Mouse (Mus musculus) cerebellum, postnatal 10 days (tissue): Measurements from ENCODE around the gene Grid2.

Experiments
- DNase-seq, 2 experiments: peaks; one replicate each; pipeline ENCODE4 v3.0.0; 2021; ENCODE audit warnings: mixed read lengths in 2 of 2

The Grid2 gene

DNA sequence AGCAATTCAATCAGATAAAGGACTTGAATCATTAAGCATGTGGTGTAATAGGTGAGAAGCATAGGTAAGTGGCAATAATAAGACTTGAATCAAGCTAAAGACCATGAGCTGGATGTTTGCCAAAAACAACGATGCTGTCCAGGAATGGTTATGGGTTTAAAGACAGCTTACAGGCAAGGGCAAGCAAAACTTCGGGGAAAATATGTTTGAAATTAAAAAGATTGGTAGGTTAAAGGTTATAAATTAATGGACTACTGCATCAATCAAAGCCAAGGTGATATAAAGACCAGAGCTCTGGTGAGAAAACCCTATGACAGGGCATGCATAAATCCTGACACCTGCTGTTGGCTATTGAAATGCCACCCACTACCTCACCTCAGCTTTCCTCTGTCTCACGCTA is 1072.2 kb downstream of the Grid2 start:
- peak; percentile 46 to 55 for DNase-seq

DNA sequence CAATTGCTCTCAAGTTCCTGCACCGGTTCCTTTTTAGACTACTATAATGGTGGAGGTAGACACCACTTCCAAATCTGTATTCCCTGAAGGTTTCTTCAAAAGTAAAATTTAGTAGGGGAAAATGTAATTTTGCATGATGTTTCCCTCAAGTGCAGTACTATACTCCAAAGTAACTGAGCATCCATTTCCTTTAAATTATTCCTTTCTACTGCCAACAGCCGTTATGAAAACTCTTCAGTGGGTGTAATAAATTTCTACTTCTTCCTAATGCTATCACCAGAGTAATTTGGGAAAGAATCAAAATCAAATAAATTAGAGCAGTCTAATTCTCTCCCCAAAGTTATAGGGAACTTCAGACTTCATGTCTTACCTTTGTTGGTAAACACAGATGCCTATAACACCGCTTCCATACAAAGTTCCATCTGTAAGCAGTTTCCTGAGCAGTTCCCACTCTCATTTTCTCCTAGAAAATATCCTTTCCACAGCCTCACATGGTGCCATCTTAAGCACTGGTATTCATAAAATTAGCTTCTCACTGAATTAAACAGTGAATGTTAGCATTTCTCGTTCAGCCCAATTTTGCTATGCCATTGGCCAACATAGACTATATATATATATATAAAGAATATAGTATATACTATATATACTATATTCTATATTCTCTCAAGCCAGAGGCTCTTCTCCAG is 1142.9 kb downstream of the Grid2 start:
- no peak for DNase-seq

DNA sequence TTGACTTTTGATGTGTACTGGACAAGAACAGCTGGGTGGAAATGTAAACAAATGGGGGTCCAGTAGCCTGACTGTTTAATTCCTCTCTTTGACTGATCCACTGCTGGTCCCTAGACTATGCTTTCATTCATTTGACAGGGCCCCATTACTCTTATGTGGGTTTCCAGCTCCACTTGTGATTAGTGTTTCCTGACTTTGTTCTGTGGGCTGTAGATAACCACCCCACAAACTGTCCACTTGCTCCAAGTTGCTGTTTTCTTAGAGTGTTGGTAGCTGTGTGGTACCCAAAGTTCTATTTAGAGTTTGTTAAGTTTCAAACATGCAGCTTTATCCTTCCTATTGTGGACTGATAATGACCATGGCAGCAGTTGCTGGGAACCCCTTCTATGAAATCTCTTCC is 1172.0 kb downstream of the Grid2 start:
- no peak for DNase-seq

DNA sequence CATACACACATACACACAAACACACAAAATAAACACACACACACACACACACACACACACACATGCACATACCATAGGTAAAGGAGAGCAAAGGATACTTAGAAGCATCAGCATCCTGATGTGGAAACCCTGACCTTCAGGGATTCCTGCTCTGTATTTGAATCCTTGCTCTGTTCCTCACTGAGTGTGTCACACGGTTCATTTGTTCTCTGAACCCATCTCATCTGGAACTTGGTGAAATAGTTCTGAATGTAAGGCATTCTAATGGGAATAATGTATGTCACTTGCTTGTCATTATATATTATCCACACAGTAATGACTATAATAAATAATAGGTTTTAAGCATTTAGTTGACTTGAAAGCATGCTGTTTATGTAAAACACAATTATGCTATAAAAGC is 1173.2 kb downstream of the Grid2 start:
- DNase-seq = no peak

DNA sequence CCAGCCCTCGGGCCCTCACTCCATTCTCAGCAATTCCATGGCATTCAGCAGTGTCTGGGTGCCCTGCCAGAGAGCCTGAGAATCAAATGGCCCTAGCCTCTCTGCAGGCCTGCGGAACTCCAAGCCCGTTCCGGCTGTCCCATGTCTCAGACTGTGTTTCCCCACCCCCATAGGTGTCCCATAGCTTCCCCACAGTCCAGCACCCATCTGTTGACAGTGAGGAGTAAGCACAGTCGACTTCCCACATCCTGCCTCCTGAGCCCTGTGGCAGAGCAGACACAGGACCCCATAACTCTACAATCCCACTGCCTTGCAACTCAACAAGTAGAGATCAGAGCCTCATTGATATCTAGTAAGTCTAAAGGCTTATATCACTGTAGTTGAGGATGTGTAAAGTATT is 1192.5 kb downstream of the Grid2 start:
- peak; percentile 5 to 10 for DNase-seq

DNA sequence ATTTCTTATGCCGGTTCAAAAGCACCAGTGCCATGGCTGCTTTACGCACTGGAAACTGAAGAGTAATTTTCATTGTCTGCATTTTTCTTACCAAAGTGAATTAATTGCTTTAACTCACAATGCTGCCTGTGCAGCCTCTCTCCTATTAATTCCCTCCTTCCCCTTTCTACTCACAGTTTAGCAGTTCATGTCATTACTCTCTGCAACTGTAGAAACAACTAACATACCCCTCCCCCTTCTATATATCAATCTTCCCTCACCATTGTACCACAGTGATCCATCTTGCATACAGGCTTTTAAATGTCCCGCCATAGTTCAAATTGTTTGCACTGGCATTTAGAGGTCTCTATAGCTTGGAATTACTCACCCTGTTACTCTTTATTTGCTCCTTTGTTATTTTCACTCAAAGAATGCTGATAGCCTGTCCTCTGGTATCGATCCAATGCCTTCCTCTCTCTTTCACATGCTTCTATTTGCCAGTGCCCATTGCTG is 1193.2 kb downstream of the Grid2 start:
- DNase-seq = no peak

DNA sequence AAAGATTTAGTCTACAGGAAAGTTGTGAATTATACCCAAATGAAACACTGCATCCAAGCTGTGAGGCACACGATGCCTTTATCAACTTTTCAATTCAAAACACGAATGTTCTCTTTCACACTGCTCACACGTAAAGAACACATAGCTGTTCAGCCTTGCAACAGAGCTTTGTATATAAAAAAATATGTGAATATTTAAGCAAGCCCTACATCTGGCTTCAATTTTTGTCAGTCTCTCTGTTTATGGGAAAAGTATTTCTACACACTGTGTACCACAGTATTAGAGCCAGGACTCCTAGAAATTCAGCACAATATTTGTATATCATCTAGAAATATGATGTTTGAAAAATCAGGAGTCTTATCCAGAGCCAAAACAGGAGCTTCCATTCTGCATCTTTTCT is 1195.1 kb downstream of the Grid2 start:
- DNase-seq = no peak

DNA sequence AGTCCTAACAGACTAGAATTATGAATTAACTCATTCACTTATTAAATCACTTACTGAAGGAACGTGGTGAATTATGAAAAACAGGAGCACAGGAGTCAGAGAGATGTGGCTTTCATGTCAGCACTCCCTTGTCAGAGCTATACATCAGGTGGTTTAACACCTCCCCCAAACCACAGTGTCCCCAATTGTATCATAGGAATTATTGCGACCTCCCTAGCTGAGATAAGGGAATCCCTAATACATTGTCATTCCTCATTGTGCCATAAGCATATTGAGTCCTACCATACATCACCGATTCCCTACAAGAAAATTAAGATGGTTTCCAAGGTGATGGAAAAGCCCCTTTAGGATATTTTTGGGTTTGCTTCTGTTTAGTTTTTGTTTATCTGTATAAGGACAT is 1224.2 kb downstream of the Grid2 start:
- DNase-seq = no peak

DNA sequence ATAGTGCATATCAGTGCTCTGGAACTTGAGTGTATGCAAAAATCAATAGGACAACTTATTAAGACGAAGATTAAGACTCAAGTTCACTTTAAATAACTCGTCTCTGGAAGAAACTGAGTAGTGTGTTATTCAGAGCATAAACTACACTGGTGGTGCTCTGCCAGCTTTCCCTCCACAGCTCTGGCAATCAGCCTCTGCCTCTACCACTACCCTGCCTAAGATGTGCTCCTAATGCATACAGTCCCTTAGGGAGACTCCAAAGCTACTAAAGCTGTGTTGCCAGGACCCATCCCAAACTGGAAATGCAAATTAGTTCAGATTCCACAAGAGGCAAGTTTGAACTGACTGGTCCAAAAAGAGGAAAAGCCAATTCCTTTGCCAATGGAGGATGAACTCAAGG is 1224.9 kb downstream of the Grid2 start:
- DNase-seq = peak in 1 of 2 experiments; percentile 8

DNA sequence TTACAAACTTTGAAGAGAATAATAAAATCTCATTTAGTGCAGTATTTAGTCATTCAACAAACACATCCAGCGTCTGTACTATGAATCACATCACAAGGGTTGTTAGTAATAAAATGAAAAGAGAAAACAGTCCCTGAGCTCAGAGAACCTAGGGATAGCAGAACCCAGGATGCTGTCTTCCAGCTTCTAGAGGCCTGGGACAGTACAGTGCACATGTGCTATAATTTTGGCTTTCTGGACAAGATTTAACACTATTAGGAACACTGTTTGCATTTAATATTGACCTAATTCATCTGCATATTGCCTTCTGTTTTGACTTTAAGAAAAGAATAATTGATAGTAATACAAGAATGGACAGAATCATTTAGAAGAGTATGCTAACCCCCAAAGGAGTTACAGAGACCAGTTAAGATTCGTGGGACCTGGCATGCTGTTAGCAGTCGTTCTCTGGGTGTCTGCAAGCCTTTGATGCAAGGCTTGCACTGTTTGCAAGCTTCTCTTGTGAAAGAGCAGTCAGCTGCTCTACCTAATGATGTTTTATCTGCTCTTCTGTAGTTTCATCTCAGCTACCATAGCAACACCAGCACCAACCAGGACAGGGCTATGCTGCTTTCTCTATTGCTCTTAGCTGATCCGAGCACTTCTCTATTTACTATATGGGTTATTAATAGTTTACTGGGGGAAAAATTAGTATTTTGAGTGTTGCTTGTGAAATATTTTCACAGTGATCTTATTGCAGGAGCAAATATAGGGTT is 1234.8 kb downstream of the Grid2 start:
- no peak for DNase-seq

DNA sequence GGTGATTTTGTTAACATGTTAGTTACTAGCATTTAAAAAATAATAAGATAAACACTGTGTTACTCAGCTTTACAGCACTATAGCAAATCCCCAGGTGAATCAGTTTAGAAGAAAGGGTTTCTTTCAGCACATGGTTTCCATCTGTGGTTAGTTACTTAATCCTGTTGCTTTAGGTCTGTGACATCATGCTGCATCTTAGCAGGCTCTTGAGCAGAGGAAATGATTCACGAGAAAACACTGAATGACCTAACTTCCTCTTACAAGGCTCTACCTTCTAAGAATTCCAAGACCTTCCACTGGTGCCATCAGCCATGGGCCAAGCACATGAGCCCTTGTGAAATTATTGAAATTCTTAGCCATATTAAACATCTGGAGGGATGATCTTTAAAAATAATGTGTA is 1248.7 kb downstream of the Grid2 start:
- no peak for DNase-seq

DNA sequence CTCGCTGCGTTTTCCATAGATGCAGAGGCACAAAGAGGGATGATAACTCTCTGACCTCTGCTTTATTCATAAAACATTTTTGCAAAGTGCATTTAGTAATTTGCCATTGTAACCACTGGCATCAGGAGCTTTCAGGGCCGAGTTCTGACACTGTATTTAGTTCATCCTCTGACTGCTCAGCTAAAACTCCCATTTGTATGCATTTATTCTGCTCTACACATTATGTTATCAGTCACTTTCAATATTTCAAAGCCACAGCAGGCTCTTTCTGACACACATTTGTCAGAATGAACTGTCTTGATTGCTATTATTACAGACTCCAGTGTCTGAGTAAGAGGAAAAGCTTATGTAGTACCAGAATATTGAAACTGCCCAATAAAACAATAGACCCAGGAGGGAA is 1286.5 kb downstream of the Grid2 start:
- DNase-seq = no peak

DNA sequence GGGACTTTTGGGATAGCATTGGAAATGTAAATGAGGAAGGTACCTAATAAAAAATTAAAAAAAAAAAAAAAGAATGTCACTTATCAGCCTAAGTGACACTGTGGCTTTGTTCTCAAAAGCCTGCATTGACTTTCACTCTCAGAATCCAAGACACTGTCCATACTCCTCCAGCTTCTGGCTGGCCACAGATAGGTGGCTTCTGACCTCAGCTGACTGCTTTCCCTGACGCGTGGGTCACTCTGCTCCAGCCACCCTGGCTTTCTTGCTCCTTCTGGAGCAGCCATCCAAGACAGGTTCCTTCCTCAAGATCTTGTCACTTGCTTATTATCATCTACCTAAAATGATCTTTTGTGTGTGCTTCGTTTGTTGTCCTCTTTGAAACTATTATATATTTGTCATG is 1298.0 kb downstream of the Grid2 start:
- DNase-seq = no peak

DNA sequence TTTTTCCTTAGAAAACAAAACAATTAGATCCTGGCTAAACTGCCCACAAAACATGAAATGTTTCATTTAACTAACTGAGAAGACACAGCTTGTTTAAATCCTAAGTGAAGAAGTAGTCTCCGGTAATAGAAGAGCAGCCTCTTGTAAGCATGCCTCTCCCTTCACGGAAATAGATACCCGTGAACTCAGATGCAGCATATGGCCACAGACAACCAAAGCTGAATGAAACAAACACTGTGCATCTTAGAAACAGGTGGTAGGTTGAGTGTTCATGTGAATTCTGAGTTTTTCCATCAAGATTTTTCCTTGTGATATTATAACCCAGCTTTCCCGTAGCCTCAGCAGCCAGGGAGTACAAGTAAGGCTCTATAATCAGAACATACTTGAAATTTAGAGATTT is 1299.5 kb downstream of the Grid2 start:
- DNase-seq = peak in 1 of 2 experiments; percentile 19

DNA sequence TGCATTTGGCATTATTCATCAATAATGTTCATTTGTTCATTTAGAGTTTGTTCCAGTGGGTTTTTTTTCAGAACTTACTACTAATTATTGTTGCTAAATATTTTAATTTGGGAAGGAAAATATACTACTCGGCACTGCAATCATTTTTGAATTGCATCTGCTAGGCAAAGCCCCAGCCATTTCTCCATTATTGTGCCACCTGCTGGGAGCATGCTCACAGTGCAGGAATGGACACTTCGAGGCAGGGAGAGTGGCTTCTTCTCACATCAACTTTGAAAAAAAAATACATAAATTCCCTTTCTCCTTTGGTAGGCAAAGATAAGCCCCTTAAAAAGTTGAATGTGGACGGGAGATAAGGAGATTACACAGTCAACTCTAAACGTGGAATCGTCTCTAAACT is 1312.9 kb downstream of the Grid2 start:
- peak; percentile 69 to 75 for DNase-seq

DNA sequence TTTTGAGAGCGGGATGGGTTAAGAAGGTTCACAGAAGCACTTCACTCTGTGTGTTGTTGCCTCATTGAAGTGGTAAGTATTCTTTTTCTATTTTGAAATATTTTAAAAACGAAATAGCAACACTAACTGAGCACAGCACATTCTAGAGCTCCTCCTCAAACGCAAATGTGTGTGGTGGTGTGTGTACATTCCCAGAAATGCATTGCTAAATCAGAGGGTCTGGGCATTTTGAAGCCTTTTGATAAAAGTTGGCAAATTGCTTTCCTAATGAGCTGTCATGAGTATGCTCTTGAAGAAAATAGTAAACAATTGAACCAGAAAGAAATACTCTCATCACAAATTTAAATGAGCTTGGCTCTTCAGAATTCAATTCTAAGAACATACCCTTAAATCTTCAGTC is 1325.7 kb downstream of the Grid2 start:
- DNase-seq = no peak

DNA sequence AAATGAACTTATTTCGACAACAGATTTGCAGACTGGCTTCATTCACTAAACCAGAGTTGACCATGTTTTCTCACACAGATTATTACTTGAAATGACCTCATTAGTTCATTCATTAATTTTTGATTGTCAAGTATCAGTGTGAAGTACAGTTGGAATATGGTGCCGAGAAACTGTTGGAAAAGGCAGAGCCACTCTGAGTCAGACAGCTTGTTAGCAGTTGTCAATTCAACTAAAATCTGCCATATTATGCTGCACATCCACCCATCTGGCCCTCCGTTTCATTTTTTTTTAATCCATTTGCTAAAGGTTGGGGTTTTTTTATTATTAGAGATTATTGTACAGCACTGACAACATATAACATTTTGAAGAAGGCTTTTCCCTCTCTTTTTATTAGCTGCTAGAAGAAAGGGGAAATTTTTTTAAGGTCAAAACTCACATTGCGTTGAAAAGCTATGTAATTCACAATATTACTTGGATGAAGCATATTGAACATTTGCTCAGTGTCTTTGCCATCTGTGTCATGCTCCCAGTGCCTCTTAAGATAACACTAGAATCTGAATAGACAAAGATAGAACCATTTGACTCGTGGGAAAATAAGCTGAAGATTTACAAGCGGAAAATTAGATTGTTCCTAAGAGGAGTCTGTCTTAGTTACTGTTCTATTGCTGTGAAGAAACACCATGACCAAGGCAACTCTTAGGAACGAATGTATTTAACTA is 1333.0 kb downstream of the Grid2 start:
- DNase-seq = no peak

DNA sequence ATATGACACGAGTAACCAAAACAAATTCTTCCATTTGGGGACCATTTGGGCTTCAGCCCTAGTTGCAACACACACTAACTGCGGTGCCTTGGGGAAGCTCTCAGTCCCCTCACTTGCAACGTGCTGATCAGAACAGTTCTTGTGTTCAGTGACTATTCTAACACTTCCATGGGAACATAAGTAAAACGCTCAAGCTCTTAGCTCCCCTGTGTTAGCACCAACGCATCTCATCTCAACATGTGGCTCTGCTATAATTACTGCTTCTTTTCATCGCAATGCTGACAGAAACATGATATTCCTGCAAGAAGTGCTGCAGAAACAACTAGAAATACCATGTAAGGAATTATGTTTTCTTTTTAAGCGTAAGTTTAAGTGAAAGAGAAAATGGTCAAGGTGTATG is 1340.6 kb downstream of the Grid2 start:
- DNase-seq = no peak

DNA sequence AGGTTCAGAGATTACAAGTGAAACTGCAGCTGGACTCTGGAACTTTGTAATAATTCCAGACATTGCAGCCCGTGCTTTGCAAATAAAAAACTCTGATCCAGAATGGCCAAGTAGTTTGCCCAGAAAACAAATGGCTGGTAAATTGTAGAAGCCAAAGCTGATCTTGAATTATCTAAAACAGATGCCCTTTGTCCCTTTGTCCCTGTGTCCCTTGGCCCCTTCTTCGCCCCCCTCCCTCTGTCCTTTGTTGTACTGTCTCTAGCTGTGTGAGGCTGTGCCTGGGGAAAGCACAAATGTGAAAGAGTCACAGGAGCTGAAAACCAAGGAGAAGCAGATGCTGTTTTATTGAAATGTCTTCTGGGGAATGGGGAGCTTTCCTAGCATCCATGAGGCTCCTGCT is 1341.2 kb downstream of the Grid2 start:
- DNase-seq = no peak

DNA sequence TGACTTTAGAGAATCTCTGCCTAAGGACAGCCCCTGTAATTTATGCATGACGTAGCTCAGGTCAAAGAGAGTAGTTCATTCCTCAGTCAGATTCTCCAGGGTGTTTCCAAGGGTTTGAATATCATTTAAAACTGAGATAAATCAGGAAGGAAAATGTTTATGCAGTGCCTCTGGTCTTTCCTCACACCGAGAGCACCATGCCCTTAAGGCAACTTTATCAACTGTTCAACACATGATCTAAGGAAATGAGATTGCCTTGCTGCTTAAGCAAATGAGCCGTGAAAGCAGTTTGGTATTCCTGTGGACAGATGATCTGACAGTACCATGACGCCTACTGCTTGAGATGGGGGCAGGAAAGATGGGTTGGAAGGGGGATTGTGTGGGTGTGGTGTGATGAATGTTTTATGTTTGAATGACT is 1342.5 kb downstream of the Grid2 start:
- DNase-seq = no peak

DNA sequence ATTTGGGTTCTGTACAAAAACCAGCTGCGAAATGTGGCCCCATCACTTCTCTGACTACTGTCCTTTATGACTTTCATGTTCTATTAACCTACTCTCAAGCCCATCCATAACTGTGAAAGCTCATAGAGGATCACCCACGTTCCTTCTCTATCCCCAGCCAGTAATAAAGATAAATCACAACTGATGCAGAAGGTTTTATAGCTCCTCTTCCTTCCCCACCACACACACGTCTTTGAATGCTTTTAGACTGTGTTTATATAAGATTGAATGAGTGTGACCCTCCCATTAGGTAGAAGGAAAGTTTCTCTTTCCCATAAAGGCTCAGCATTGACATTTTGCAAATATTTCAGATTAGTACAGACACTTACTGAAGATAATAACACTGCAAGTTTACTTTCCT is 1350.1 kb downstream of the Grid2 start:
- DNase-seq = no peak

DNA sequence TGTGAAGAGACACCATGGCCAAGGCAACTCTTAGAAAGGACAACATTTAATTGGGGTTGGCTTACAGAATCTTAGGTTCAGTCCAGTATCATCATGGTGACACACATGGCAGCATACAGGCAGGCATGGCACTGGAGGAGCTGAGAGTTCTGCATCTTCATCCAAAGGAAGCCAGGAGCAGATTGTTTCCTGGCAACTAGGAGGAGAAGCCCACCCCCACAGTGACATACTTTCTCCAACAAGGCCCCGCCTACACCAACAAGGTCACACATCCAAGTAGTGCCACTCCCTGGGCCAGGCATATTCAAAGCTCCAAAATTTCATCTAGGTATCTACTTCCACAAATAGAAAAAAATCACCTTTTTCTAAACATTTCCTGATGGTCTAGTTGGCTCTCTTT is 1351.4 kb downstream of the Grid2 start:
- DNase-seq = peak in 1 of 2 experiments; percentile 21

DNA sequence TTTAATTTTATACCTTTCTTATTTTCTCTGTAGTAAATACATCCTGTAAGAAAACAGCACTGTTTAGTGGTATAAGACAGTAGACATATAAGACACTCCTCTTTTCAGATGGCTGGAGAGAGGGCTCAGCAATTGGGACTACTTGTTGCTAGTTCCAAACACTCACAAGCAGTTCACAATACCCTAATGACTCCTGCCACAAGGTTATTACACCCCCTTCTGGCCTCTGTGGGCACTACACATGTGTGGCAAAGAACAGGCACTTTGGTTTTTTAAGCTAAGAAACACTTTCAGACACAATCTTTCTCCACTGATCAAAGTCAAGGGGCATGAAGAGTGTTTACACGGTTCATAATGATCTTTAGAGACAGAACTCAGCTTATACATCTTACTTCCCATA is 1352.3 kb downstream of the Grid2 start:
- peak; percentile 57 to 69 for DNase-seq

DNA sequence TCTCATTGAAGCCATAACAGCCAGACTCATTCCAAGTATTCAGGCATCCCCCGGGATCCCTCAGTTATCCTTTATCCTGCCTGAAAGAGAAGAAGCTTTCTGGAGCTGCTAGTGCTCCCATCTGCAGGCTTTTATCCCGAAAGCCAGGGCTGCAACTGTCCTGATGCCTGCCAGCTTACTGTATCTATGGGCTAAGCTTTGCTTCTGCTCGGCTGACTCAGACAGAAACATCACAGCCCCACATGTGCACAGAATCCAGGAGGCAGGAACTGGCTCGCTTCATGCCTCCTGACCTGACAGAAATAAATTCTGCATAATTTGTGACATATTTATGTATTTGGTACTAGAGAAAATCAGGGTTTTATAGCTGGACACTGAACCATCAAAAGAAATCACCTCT is 1361.2 kb downstream of the Grid2 start:
- peak in 1 of 2 experiments; percentile 12 for DNase-seq
